Mouse (Mus musculus) liver, embryonic 11.5 days (tissue): ENCODE data around the gene Cox5b. TPM values are rescaled to one million over a fixed set of nuclear protein-coding genes. Genes with fewer than 3 reads are reported as not detected.

Experiments
- ATAC-seq: fragments of 200-750 bp; cut with Nextera tagmentation; replicated peaks from 2 replicates; pipeline ENCODE4 v1.8.0; 2017; ENCODE audit warnings: moderate number of reproducible peaks, mild to moderate bottlenecking, moderate TSS enrichment, moderate library complexity; ENCODE audit not compliant: low FRiP score
- DNase-seq: peaks from one replicate; pipeline ENCODE4 v3.0.0-alpha.2; 2017; ENCODE audit warnings: low spot score
- H3K27ac ChIP-seq: fragments of 300-500 bp; sonication (generic); 2 replicates; pipeline ENCODE4 v1.5.1; 2014; ENCODE audit warnings: mild to moderate bottlenecking, low read depth, low read length, control low read depth
- H3K27me3 ChIP-seq: fragments of 300-500 bp; sonication (generic); replicated peaks from 2 replicates; pipeline ENCODE4 v1.6.1; 2014; ENCODE audit warnings: low read length, mixed read lengths; ENCODE audit not compliant: control insufficient read depth, insufficient read depth
- H3K36me3 ChIP-seq: fragments of 300-500 bp; sonication (generic); 2 replicates; pipeline ENCODE4 v1.6.1; 2014; ENCODE audit warnings: mild to moderate bottlenecking, low read length, moderate library complexity, mixed read lengths; ENCODE audit not compliant: control insufficient read depth, insufficient read depth
- H3K4me1 ChIP-seq: fragments of 300-500 bp; sonication (generic); replicated peaks from 2 replicates; pipeline ENCODE4 v1.6.1; 2014; ENCODE audit warnings: low read length, mixed read lengths; ENCODE audit not compliant: control insufficient read depth, insufficient read depth
- H3K4me2 ChIP-seq: fragments of 300-500 bp; sonication (generic); 2 replicates; pipeline ENCODE4 v1.6.1; 2014; ENCODE audit warnings: mild to moderate bottlenecking, control low read depth, moderate library complexity
- H3K4me3 ChIP-seq: fragments of 300-500 bp; sonication (generic); 2 replicates; pipeline ENCODE4 v1.5.1; 2014; ENCODE audit warnings: low read depth, low read length, control low read depth
- H3K9ac ChIP-seq: fragments of 300-500 bp; sonication (generic); 2 replicates; pipeline ENCODE4 v1.6.1; 2014; ENCODE audit warnings: low read depth, low read length, control low read depth
- H3K9me3 ChIP-seq: fragments of 300-500 bp; sonication (generic); 2 replicates; pipeline ENCODE4 v1.6.1; 2016; ENCODE audit warnings: low read length, inconsistent platforms, mixed read lengths; ENCODE audit not compliant: control insufficient read depth
- WGBS: fragments of 180-500 bp; shearing (Covaris S2); extraction: QIAGEN DNeasy Blood & Tissue Kit; methylation state at CpG from one replicate; pipeline ENCODE4 v1.1.7; 2014; 5-methylcytosine and 5-hydroxymethylcytosine counted together
- polyA plus RNA-seq: library from polyadenylated mRNA; unstranded; fragments of >200 nt; fragmentation: Nextera tagmentation; extraction: Ambion mirVana; gene quantifications from 2 replicates; pipeline ENCODE4 v1.2.1, GENCODE M21; 2014

The Cox5b gene
- polyA plus RNA-seq, 1 experiment from 2014 or later, result 790 TPM

DNA sequence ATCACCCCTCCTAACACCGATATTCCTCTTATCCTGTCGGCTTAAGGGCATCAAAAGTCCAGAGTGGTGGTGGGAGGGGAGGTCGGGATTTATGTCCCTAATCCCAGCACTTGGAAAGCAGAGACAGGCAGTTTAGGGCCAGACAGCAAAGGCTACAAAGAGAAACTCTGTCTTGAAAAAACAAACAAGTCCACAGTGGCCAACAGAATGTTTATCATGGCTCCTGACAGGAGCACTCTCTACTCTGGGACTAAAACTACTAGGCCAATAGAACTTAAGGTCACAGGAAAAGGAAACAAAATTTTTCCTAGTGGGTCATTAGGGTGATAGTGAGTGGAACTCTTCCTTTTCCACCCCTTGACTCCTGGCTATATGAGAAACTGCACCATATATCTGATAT, 16.3 kb upstream of the Cox5b start:
- H3K27me3 ChIP-seq, result no peaks in the 10 kb centered on the region
- H3K4me1 ChIP-seq, result peaks cover 11% of the 10 kb centered on the region
- H3K4me2 ChIP-seq, result no peak overlapping the region
- 51% methylated on average over 3 of the region's 3 CpGs for WGBS
- no peak overlapping the region for H3K4me3 ChIP-seq
- H3K9ac ChIP-seq, result no peak overlapping the region
- no peaks in the 10 kb centered on the region for H3K36me3 ChIP-seq
- no peaks in the 10 kb centered on the region for H3K9me3 ChIP-seq
- ATAC-seq (no peak), DNase-seq (no peak)
- H3K27ac ChIP-seq, result no peak overlapping the region

DNA sequence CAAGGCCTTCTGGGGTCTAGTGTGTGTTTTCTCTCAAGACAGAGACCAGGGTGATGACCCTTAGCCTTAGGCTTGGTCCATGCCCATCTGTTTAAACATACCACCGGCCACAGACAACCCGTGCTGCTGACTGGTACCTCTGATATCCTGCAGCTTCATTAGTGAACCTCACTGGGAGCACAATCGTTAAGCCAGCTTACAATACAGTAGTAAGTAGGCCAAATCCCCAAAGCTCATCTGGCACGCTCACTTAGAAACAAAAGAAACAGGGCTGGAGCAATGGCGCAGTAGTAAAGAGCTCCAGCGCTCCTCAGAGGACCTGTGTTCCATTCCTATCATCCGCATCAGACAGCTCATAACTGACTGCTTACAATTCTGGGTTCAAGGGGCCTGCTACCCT, 10.4 kb upstream of the Cox5b start:
- DNase-seq (no peak), ATAC-seq (no peak)
- H3K4me2 ChIP-seq, result no peak overlapping the region
- no peaks in the 10 kb centered on the region for H3K9me3 ChIP-seq
- H3K4me3 ChIP-seq, result no peak overlapping the region
- no peaks in the 10 kb centered on the region for H3K36me3 ChIP-seq
- no peak overlapping the region for H3K27ac ChIP-seq
- no peaks in the 10 kb centered on the region for H3K27me3 ChIP-seq
- 81% methylated on average over 7 of the region's 7 CpGs for WGBS
- H3K9ac ChIP-seq, result no peak overlapping the region
- H3K4me1 ChIP-seq, result no peaks in the 10 kb centered on the region

DNA sequence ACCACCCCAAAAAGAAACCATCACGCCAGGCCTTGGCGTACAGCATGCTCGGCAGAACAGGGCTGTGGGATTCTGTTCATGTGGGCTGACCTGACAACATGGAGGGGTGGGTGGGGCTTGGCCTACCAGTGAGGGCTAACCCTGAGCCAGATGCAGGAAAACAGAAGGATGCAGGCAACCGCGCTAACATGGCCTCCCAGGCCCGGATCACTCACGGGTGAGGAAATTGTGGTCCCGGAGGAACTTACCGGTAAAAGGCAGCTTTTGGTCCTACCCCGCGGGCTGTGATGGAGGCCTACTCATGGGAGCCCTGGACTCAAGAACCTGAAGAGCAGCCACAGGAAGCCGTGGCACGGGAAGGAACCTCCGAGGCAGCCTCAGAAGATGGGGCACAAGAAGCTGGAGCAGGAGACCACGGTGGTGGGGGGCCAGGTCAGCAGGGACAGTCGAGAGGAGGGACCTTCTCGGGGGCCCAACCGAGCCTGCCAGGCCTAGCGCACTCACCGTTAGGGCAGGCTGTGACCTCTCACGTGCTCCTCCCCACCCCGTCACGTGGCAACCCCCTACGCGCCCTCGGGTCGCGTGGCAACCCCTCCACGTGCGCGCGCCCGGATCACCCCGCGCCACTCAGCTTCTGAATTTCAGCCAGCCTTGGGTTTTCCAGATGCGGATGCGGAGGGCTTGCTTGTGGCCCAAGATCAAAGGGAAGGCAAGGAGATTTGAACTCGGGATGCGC, 8.5 kb upstream of the Cox5b start, which contains the start of gene Fam178b:
TSS of gene Fam178b (minus strand) at position 564 of the 736 bp plus-strand sequence.
- Histone ChIP-seq H3K27me3 (no peaks in the 10 kb centered on the region), H3K4me2 (no peak within 1 kb of the TSS), H3K9me3 (no peaks in the 10 kb centered on the region), H3K4me3 (no peak within 1 kb of the TSS), H3K4me1 (no peaks in the 10 kb centered on the region), H3K9ac (no peak within 1 kb of the TSS), H3K27ac (no peak within 1 kb of the TSS), H3K36me3 (no peaks in the 10 kb centered on the region)
- 90% methylated on average over 39 of the region's 39 CpGs for WGBS
- ATAC-seq (no peak), DNase-seq (no peak)

DNA sequence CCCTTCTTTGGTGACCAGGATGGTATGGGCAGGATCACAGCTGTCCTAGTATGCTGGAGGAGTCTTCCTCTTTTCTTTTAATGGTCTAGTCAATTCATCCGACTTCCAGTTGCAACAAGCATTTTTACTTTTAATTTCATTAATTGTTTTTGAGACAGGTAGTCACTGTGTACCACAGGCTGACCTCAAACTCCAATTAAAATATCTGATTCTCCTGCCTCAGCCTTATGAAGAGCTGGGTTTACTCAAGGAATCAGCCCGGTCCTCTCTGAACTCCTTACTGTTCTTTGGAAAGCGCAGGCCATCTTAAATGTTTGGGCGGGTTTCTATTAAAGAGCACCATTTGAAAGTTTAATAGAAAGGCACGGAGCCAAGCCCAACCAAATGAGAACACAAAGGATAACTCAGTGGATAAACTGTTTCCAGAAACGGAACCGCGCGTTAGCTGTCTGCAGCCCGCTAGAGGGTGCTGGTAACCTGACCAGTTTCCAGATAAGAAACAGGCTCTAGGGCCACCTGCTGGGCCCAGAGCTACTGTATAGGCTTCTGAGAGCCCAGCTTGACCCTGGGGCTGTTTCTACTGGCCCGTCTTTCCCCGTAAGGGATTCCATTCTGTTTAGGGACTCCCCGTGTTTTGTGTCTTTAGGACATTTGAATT, 7.3 kb upstream of the Cox5b start:
- H3K4me3 ChIP-seq, result no peak overlapping the region
- no peak overlapping the region for H3K27ac ChIP-seq
- H3K36me3 ChIP-seq, result no peaks in the 10 kb centered on the region
- DNase-seq (peak; percentile 62), ATAC-seq (peak; percentile 80)
- no peak overlapping the region for H3K9ac ChIP-seq
- no peaks in the 10 kb centered on the region for H3K9me3 ChIP-seq
- no peaks in the 10 kb centered on the region for H3K27me3 ChIP-seq
- H3K4me1 ChIP-seq, result no peaks in the 10 kb centered on the region
- H3K4me2 ChIP-seq, result no peak overlapping the region
- WGBS, result 12% methylated on average over 13 of the region's 13 CpGs

DNA sequence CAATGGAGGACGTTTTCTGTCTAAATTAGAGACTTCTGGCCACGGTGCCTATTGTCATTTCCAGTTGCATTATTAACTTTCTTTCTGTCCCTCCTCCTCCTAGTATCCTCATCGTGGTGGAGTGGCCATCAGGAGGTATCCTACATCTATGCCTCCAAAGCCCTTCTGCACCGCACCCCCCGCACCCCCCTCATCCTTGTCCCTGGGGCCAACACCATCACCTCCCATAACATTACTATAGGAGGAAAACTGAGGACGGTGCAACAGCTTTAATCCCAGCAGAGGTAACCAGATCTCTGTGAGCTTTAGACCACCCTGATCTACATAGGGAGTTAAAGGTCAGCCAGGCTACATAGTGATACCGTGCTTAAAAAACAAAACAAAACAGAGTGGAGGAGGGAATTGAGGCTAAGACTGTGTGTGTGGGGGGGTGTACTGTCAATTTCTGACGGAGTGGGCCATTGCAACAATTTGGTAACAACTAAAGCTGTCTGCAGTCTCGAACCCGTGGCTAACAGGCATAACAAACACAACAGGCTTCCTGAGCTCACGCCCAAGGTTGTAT, 496 bp upstream of the Cox5b start:
- no peaks in the 10 kb centered on the region for H3K27me3 ChIP-seq
- peaks cover 9% of the 10 kb centered on the region for H3K36me3 ChIP-seq
- ATAC-seq (peak; percentile 24), DNase-seq (no peak)
- 61% methylated on average over 11 of the region's 11 CpGs for whole genome bisulfite sequencing
- H3K9ac ChIP-seq, result peak overlapping the region; percentile 66
- H3K27ac ChIP-seq, result peak overlapping the region; percentile 35; the same call in 1 of the 2 replicates
- H3K4me2 ChIP-seq, result peak overlapping the region; percentile 93
- H3K4me3 ChIP-seq, result peak overlapping the region; percentile 93
- H3K9me3 ChIP-seq, result no peaks in the 10 kb centered on the region
- H3K4me1 ChIP-seq, result peaks cover 7% of the 10 kb centered on the region

DNA sequence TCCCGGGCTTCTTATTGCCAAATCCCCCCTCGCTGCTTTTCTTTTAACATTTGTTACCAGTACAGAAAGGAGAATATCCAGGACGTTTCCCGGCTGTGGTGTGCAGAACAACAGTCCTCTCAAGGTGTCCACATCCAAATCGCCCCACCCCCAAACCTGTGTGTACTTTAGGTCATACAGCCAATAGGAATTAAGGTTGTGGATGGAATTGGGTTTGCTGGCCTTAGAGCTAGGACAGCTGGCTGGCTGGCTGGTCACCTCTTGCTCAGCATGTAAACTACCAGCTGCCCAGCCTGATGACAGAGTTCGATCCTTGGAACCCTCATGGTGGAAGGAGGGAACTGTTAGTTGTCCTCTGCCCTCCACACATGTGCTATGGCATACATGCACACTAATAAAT, 3.6 kb downstream of the Cox5b start:
- WGBS, result 81% methylated on average over 6 of the region's 6 CpGs
- no peaks in the 10 kb centered on the region for H3K27me3 ChIP-seq

DNA sequence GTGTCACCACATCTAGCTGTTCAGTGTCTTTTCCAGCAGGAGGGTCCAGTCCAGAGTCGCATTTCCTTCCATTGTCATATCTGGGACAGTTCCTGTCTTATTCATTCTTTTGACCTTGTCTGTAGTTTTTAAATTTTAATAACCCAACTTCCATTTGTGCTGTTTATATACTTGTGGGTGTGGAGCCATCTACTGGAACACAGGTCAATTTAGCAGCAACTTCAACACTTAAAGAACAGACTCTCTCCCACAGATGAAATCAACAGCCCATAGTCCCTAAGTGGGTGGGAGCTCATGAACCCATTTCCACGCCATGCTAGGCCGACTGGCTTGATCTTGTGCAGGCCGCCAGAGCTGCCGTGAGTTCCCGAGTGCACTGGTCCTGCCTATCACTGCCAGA, 5.2 kb downstream of the Cox5b start:
- H3K36me3 ChIP-seq, result peaks cover 19% of the 10 kb centered on the region
- no peak for ATAC-seq
- no peak overlapping the region for H3K4me2 ChIP-seq
- no peak overlapping the region for H3K9ac ChIP-seq
- peaks cover 7% of the 10 kb centered on the region for H3K4me1 ChIP-seq
- no peak overlapping the region for H3K4me3 ChIP-seq
- H3K9me3 ChIP-seq, result no peaks in the 10 kb centered on the region
- no peak for DNase-seq
- 68% methylated on average over 6 of the region's 6 CpGs for WGBS
- no peak overlapping the region for H3K27ac ChIP-seq
- no peaks in the 10 kb centered on the region for H3K27me3 ChIP-seq

More for the DNA sequence above, 3.6 kb downstream of the Cox5b start:
- Histone ChIP-seq H3K27ac (no peak overlapping the region), H3K36me3 (peaks cover 12% of the 10 kb centered on the region), H3K9ac (no peak overlapping the region), H3K4me3 (no peak overlapping the region), H3K4me1 (peaks cover 7% of the 10 kb centered on the region), H3K9me3 (no peaks in the 10 kb centered on the region), H3K4me2 (no peak overlapping the region)
- DNase-seq, result no peak
- ATAC-seq, result no peak

DNA sequence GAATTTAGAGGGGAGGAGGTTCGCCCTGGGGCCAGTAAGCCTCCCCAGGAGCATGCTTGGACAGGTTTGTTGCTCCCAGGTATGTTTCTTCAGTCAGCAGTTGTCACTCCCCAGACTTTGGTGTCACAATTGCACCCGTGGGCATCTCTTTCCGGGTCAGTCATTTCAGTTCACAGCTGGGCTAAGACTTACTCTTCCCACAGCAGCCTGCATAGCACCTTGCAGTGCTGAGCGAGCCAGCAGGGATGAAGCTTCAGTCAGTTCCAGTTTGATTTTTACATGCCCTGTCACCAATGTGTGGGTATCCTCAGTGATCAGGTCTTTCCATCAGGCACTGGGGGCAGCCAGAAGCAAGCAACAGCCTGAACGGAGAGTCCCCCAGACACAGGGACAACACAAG, 5.8 kb downstream of the Cox5b start:
- ATAC-seq (no peak), DNase-seq (no peak)
- no peak overlapping the region for H3K4me2 ChIP-seq
- H3K9ac ChIP-seq, result no peak overlapping the region
- peaks cover 7% of the 10 kb centered on the region for H3K4me1 ChIP-seq
- H3K9me3 ChIP-seq, result no peaks in the 10 kb centered on the region
- H3K4me3 ChIP-seq, result no peak overlapping the region
- H3K27ac ChIP-seq, result no peak overlapping the region
- WGBS, result 79% methylated on average over 5 of the region's 5 CpGs
- H3K36me3 ChIP-seq, result peaks cover 25% of the 10 kb centered on the region
- no peaks in the 10 kb centered on the region for H3K27me3 ChIP-seq
